Mouse (Mus musculus): ENCODE data around the gene Abcc9. TPM values are rescaled to one million over a fixed set of nuclear protein-coding genes. Genes with fewer than 3 reads are reported as not detected.

The Abcc9 gene
- polyA plus RNA-seq, 1 experiment from 2014 or later = 4.9 TPM

DNA sequence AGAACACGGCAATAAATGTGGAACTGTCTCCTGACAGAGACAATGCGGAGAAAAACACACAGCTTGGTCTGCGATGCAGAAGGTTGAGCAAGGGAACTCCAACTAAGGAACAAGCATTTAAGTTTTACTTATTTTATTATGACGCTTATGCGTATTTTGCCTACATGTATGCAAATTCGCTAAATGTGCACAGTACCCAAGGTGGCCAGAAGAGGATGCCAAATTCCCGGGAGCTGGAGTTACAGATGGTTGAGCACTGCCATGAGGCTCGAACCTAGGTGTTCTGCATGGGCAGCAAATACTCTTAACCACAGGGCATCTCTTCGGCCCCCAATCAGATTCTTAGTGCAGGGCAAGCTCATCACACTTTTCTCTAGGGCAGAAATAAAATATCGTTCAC is 144.0 kb downstream of the Abcc9 start:
- DNase-seq (no peak), ATAC-seq (ENCODE audit: insufficient read depth) (no peak)
- Histone ChIP-seq H3K9ac (no peak overlapping the region), H3K27me3 (ENCODE audit: insufficient read depth, low read length) (no peaks in the 10 kb centered on the region), H3K9me3 (ENCODE audit: low read depth, low read length) (no peaks in the 10 kb centered on the region), H3K4me2 (no peak overlapping the region), H3K4me1 (ENCODE audit: insufficient read depth) (no peaks in the 10 kb centered on the region), H3K4me3 (ENCODE audit: low read depth, low read length) (no peak overlapping the region), H3K27ac (ENCODE audit: low read depth) (no peak overlapping the region), H3K36me3 (ENCODE audit: insufficient read depth) (no peaks in the 10 kb centered on the region)
- TF ChIP-seq CTCF (IDR thresholded peaks at IDR 0.05; ENCODE audit: low read depth) = peak; percentile 68
- 82% methylated on average over 10 of the region's 10 CpGs for WGBS

DNA sequence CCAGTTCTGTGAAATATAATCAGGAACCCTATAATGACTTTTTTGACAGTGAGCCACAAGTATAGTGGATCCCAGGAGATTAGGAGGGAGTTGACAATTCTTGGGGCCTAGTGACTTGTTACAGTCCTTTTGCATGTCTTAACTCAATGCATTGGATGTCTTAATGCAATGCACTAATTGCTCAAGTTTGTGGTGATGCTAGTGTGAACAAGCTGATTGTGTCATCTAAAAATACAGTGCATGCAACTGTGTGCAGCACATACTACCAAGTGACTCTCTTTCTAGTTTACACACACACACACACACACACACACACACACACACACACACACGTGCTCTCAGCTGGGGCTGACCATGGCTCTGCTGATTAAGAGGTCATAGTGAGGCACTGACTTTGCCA is 146.1 kb downstream of the Abcc9 start:
- Histone ChIP-seq H3K27ac (ENCODE audit: low read depth) (no peak overlapping the region), H3K4me1 (ENCODE audit: insufficient read depth) (no peaks in the 10 kb centered on the region), H3K9ac (no peak overlapping the region), H3K9me3 (ENCODE audit: low read depth, low read length) (no peaks in the 10 kb centered on the region), H3K4me2 (no peak overlapping the region), H3K36me3 (ENCODE audit: insufficient read depth) (no peaks in the 10 kb centered on the region), H3K27me3 (ENCODE audit: insufficient read depth, low read length) (no peaks in the 10 kb centered on the region), H3K4me3 (ENCODE audit: low read depth, low read length) (no peak overlapping the region)
- WGBS = 57% methylated on average over 1 of the region's 1 CpGs
- TF ChIP-seq CTCF (IDR thresholded peaks at IDR 0.05; ENCODE audit: low read depth) = no peak
- no peak for ATAC-seq (ENCODE audit: insufficient read depth)
- no peak for DNase-seq

DNA sequence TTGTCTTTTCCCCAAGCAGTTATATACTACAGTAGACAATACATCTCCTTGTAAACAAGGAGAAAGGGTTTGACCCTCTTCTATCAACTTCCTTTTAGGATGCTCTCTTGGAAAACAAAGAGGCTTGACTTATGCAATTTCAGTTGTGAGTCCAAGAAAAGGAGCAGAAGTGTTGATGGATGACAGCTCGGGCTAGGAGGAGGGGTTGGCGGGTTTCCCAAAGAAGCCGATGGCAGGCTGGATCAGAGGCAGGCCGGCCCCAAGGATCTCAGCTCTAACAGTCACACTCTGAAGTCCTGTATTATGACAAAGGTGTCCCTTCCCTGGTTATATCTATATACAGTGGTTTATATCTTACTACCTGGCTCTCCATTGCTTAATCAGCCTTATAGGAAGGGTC is 150.6 kb downstream of the Abcc9 start:
- ATAC-seq (ENCODE audit: insufficient read depth) (peak; percentile 77), DNase-seq (peak; percentile 89)
- Histone ChIP-seq H3K27me3 (ENCODE audit: insufficient read depth, low read length) (no peaks in the 10 kb centered on the region), H3K9ac (no peak overlapping the region), H3K4me2 (no peak overlapping the region), H3K36me3 (ENCODE audit: insufficient read depth) (no peaks in the 10 kb centered on the region), H3K27ac (ENCODE audit: low read depth) (peak overlapping the region; percentile 3; the same call in 1 of the 2 replicates), H3K4me1 (ENCODE audit: insufficient read depth) (peaks cover 5% of the 10 kb centered on the region; the same call in 1 of the 2 replicates), H3K9me3 (ENCODE audit: low read depth, low read length) (no peaks in the 10 kb centered on the region), H3K4me3 (ENCODE audit: low read depth, low read length) (no peak overlapping the region)
- WGBS = 19% methylated on average over 4 of the region's 4 CpGs
- no peak for TF ChIP-seq CTCF (IDR thresholded peaks at IDR 0.05; ENCODE audit: low read depth)

GRCm38 (mm10) chr6:142550871-142551270 is 151.2 kb downstream of the Abcc9 start:
- Histone ChIP-seq H3K4me3 (ENCODE audit: low read depth, low read length) (no peak overlapping the region), H3K27me3 (ENCODE audit: insufficient read depth, low read length) (no peaks in the 10 kb centered on the region), H3K36me3 (ENCODE audit: insufficient read depth) (no peaks in the 10 kb centered on the region), H3K4me1 (ENCODE audit: insufficient read depth) (peaks cover 5% of the 10 kb centered on the region; the same call in 1 of the 2 replicates), H3K4me2 (no peak overlapping the region), H3K9ac (no peak overlapping the region), H3K9me3 (ENCODE audit: low read depth, low read length) (no peaks in the 10 kb centered on the region), H3K27ac (ENCODE audit: low read depth) (peak overlapping the region; percentile 73)
- no peak for TF ChIP-seq CTCF (IDR thresholded peaks at IDR 0.05; ENCODE audit: low read depth)
- ATAC-seq (ENCODE audit: insufficient read depth) = peak; percentile 51; the same call in 1 of the 2 replicates
- DNase-seq = peak; percentile 86
- 27% methylated on average over 4 of the region's 4 CpGs for WGBS

GRCm38 (mm10) chr6:142548377-142548776 is 153.7 kb downstream of the Abcc9 start:
- Histone ChIP-seq H3K27me3 (ENCODE audit: insufficient read depth, low read length) (no peaks in the 10 kb centered on the region), H3K9me3 (ENCODE audit: low read depth, low read length) (no peaks in the 10 kb centered on the region), H3K4me2 (no peak overlapping the region), H3K4me3 (ENCODE audit: low read depth, low read length) (no peak overlapping the region), H3K27ac (ENCODE audit: low read depth) (no peak overlapping the region), H3K4me1 (ENCODE audit: insufficient read depth) (peaks cover 14% of the 10 kb centered on the region; the same call in 1 of the 2 replicates), H3K9ac (no peak overlapping the region), H3K36me3 (ENCODE audit: insufficient read depth) (no peaks in the 10 kb centered on the region)
- DNase-seq (no peak), ATAC-seq (ENCODE audit: insufficient read depth) (no peak)
- 81% methylated on average over 2 of the region's 2 CpGs for WGBS
- no peak for TF ChIP-seq CTCF (IDR thresholded peaks at IDR 0.05; ENCODE audit: low read depth)

DNA sequence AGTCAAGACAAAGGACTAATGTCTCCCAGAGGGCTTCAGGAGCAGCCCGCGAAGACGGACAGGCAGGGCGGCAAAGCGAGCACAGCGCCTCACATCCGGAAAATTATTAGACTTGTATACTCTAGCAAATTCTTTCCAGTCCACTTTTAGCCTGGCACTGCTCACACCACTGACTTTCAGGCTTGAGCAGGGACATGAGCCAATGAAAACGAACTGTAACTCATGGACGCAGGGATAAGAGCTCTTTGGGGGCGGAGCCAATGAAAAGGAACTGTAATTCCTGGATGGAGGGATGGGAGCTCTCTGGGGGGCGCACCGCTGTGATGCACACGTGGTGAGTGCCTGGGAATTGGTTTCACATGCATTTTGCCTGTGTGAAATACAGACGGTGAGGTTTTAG is 157.0 kb downstream of the Abcc9 start:
- no peak for TF ChIP-seq CTCF (IDR thresholded peaks at IDR 0.05; ENCODE audit: low read depth)
- ATAC-seq (ENCODE audit: insufficient read depth) = no peak
- Histone ChIP-seq H3K27me3 (ENCODE audit: insufficient read depth, low read length) (no peaks in the 10 kb centered on the region), H3K9me3 (ENCODE audit: low read depth, low read length) (no peaks in the 10 kb centered on the region), H3K4me3 (ENCODE audit: low read depth, low read length) (no peak overlapping the region), H3K27ac (ENCODE audit: low read depth) (no peak overlapping the region), H3K9ac (no peak overlapping the region), H3K36me3 (ENCODE audit: insufficient read depth) (no peaks in the 10 kb centered on the region), H3K4me1 (ENCODE audit: insufficient read depth) (0 out of 2 replicates have a peak, but pooled peaks cover 9% of the 10 kb centered on the region), H3K4me2 (peak overlapping the region; percentile 18; the same call in 1 of the 2 replicates)
- WGBS = 52% methylated on average over 14 of the region's 14 CpGs
- peak; percentile 39 for DNase-seq

GRCm38 (mm10) chr6:142543648-142544047 is 158.5 kb downstream of the Abcc9 start:
- Histone ChIP-seq H3K4me3 (ENCODE audit: low read depth, low read length) (no peak overlapping the region), H3K4me2 (no peak overlapping the region), H3K36me3 (ENCODE audit: insufficient read depth) (no peaks in the 10 kb centered on the region), H3K27me3 (ENCODE audit: insufficient read depth, low read length) (no peaks in the 10 kb centered on the region), H3K27ac (ENCODE audit: low read depth) (no peak overlapping the region), H3K4me1 (ENCODE audit: insufficient read depth) (0 out of 2 replicates have a peak, but pooled peaks cover 9% of the 10 kb centered on the region), H3K9ac (no peak overlapping the region), H3K9me3 (ENCODE audit: low read depth, low read length) (no peaks in the 10 kb centered on the region)
- no peak for DNase-seq
- WGBS = 42% methylated on average over 4 of the region's 4 CpGs
- no peak for ATAC-seq (ENCODE audit: insufficient read depth)
- TF ChIP-seq CTCF (IDR thresholded peaks at IDR 0.05; ENCODE audit: low read depth) = no peak
